Mouse (Mus musculus) liver, embryonic 14.5 days (tissue): ENCODE data around the gene Arnt2. TPM values are rescaled to one million over a fixed set of nuclear protein-coding genes. Genes with fewer than 3 reads are reported as not detected.

ENCODE experiments used
- ATAC-seq: fragments of 200-750 bp; cut with Nextera tagmentation; 2 replicates; pipeline ENCODE4 v1.8.0; 2017; ENCODE audit warnings: moderate number of reproducible peaks, mild to moderate bottlenecking, moderate library complexity; ENCODE audit not compliant: insufficient read depth
- DNase-seq, 3 experiments: peaks; one replicate each; pipeline ENCODE4 v3.0.0-alpha.2; 2012 to 2013; ENCODE audit warnings: low read depth in 3 of 3, low spot score in 3 of 3
- H3K27ac ChIP-seq: fragments of 300-500 bp; sonication (generic); 2 replicates; pipeline ENCODE4 v1.5.1; 2014; ENCODE audit warnings: moderate library complexity, mild to moderate bottlenecking, control low read depth, inconsistent platforms
- H3K27me3 ChIP-seq: fragments of 300-500 bp; sonication (generic); 2 replicates; pipeline ENCODE4 v1.6.1; 2014; ENCODE audit warnings: mild to moderate bottlenecking, low read length, moderate library complexity; ENCODE audit not compliant: control insufficient read depth, insufficient read depth
- H3K36me3 ChIP-seq: fragments of 300-500 bp; sonication (generic); replicated peaks from 2 replicates; pipeline ENCODE4 v1.6.1; 2014; ENCODE audit warnings: low read depth; ENCODE audit not compliant: control insufficient read depth, insufficient read depth
- H3K4me1 ChIP-seq, 2 experiments: fragments of 200-500 bp in 1 of 2; fragments of 300-500 bp in 1 of 2; sonication (generic) in 1 of 2; replicated peaks; 2 replicates each; pipeline ENCODE4 v1.6.1; 2012 to 2014; ENCODE audit warnings: antibody characterized with exemption in 1 of 2, inconsistent platforms in 1 of 2, low read length in 1 of 2; ENCODE audit not compliant: control insufficient read depth in 2 of 2, insufficient read depth in 2 of 2
- H3K4me2 ChIP-seq: fragments of 300-500 bp; sonication (generic); 2 replicates; pipeline ENCODE4 v1.6.1; 2014; ENCODE audit warnings: low read depth, mild to moderate bottlenecking, control low read depth, moderate library complexity
- H3K4me3 ChIP-seq, 2 experiments: fragments of 200-500 bp in 1 of 2; fragments of 300-500 bp in 1 of 2; sonication (generic) in 1 of 2; 2 replicates each; pipeline ENCODE4 v1.5.1; 2012 to 2014; ENCODE audit warnings: low read depth in 2 of 2, low read length in 2 of 2, mild to moderate bottlenecking in 2 of 2, control low read depth in 1 of 2, inconsistent platforms in 1 of 2, moderate library complexity in 1 of 2; ENCODE audit not compliant: insufficient read depth in 1 of 2
- H3K9ac ChIP-seq: fragments of 300-500 bp; sonication (generic); replicated peaks from 2 replicates; pipeline ENCODE4 v1.6.1; 2014; ENCODE audit warnings: mild to moderate bottlenecking, control low read depth, moderate library complexity
- H3K9me3 ChIP-seq: fragments of 300-500 bp; sonication (generic); 2 replicates; pipeline ENCODE4 v1.6.1; 2016; ENCODE audit warnings: low read length, mixed read lengths; ENCODE audit not compliant: control insufficient read depth
- CTCF ChIP-seq: IDR thresholded peaks from 2 replicates; pipeline ENCODE4 v1.5.1; 2016; ENCODE audit warnings: antibody characterized with exemption, low read depth, control low read depth
- EP300 ChIP-seq: IDR thresholded peaks from 2 replicates; pipeline ENCODE4 v1.6.1; 2016; ENCODE audit warnings: antibody characterized with exemption, low read depth
- WGBS: fragments of 180-500 bp; shearing (Covaris S2); extraction: QIAGEN DNeasy Blood & Tissue Kit; methylation state at CpG from one replicate; pipeline ENCODE4 v1.1.7; 2014; ENCODE audit not compliant: insufficient replicate concordance; 5-methylcytosine and 5-hydroxymethylcytosine counted together
- polyA plus RNA-seq, 2 experiments: library from polyadenylated mRNA; depleted of rRNA in 1 of 2; stranded (reverse) in 1 of 2; unstranded in 1 of 2; fragments of >200 nt; fragmentation: Nextera tagmentation in 1 of 2; extraction: Ambion mirVana in 1 of 2; gene quantifications; 2 replicates each; pipeline versions ENCODE4 v1.2.1 to v1.2.3; 2012 to 2014

The Arnt2 gene
- polyA plus RNA-seq, 2 experiments, result 0.16 to 0.39 TPM

- Histone ChIP-seq H3K27me3 (no peaks in the 10 kb centered on the region), H3K9ac (no peak overlapping the region), H3K36me3 (no peaks in the 10 kb centered on the region), H3K27ac (no peak overlapping the region), H3K4me2 (no peak overlapping the region), H3K9me3 (no peaks in the 10 kb centered on the region), H3K4me3 (no peak overlapping the region), H3K4me1 (no peaks in the 10 kb centered on the region)
- no peak for ATAC-seq
- 48% methylated on average over 8 of the region's 8 CpGs for WGBS
- DNase-seq, result no peak
- TF ChIP-seq CTCF (no peak), EP300 (no peak)
These were observed 155.1 kb downstream of the Arnt2 start for GRCm38 (mm10) chr7:84254916-84255315.

GRCm38 (mm10) chr7:84254311-84254710 lies 155.7 kb downstream of the Arnt2 start:
- no peaks in the 10 kb centered on the region for H3K36me3 ChIP-seq
- no peak overlapping the region for H3K4me2 ChIP-seq
- H3K9ac ChIP-seq, result no peak overlapping the region
- no peak overlapping the region for H3K27ac ChIP-seq
- no peak overlapping the region for H3K4me3 ChIP-seq
- no peaks in the 10 kb centered on the region for H3K4me1 ChIP-seq
- no peaks in the 10 kb centered on the region for H3K27me3 ChIP-seq
- 38% methylated on average over 3 of the region's 3 CpGs for WGBS
- no peak for TF ChIP-seq CTCF
- no peak for TF ChIP-seq EP300
- DNase-seq (no peak), ATAC-seq (no peak)
- H3K9me3 ChIP-seq, result no peaks in the 10 kb centered on the region

DNA sequence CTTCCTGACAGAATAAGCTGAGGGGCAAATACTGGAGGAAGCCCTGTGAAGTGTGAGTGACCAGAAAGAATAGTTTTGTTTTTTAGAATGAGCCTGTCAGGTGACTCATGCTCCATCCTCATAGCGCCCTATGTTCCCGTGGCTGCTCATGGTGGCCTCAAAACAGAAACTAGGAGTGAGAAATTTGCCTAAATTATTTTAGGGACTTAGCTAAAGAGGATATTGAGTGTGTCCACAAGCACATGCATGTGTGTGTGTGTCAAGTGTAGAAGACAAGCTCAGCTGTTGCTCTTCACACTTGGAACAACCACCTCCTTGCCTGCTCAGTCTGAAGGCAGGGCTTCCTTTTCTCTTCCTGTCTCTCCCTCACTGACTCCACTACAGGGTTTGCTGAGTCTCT lies 158.3 kb downstream of the Arnt2 start:
- Histone ChIP-seq H3K36me3 (no peaks in the 10 kb centered on the region), H3K4me2 (no peak overlapping the region), H3K27ac (no peak overlapping the region), H3K9me3 (no peaks in the 10 kb centered on the region), H3K4me3 (no peak overlapping the region), H3K27me3 (no peaks in the 10 kb centered on the region), H3K9ac (no peak overlapping the region), H3K4me1 (no peaks in the 10 kb centered on the region)
- DNase-seq, result no peak
- no peak for ATAC-seq
- no peak for TF ChIP-seq EP300
- no peak for TF ChIP-seq CTCF
- WGBS, result 73% methylated on average over 2 of the region's 2 CpGs

- Histone ChIP-seq H3K4me1 (no peaks in the 10 kb centered on the region), H3K36me3 (no peaks in the 10 kb centered on the region), H3K27me3 (no peaks in the 10 kb centered on the region), H3K27ac (no peak overlapping the region), H3K9ac (no peak overlapping the region), H3K9me3 (no peaks in the 10 kb centered on the region), H3K4me3 (no peak overlapping the region), H3K4me2 (no peak overlapping the region)
- 66% methylated on average over 2 of the region's 2 CpGs for WGBS
- TF ChIP-seq EP300 (no peak), CTCF (no peak)
- ATAC-seq, result no peak
- no peak for DNase-seq
These were observed 159.2 kb downstream of the Arnt2 start for GRCm38 (mm10) chr7:84250736-84251135.

DNA sequence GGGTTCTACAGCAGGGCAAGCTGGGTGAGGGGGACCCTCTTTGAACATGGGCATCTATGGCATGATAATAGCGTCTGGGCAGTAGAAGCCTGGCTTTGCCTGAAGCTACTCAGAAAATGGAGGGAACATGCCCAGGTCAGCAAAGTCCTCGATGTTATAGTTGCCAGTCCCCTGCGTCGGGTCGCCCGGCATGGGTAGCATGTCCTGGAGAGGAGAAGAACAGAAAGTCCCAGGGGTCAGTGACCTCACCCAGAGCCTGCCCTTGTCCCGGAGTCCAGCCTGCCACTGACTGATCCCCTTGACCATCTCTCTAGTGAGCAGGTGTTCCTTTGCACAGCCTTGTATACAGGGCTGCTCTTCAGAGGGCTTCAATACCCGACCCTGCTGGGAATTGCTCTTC lies 160.0 kb downstream of the Arnt2 start:
- Histone ChIP-seq H3K4me2 (no peak overlapping the region), H3K36me3 (no peaks in the 10 kb centered on the region), H3K4me1 (no peaks in the 10 kb centered on the region), H3K27ac (no peak overlapping the region), H3K27me3 (no peaks in the 10 kb centered on the region), H3K9ac (no peak overlapping the region), H3K9me3 (no peaks in the 10 kb centered on the region), H3K4me3 (no peak overlapping the region)
- DNase-seq (no peak), ATAC-seq (no peak)
- 73% methylated on average over 8 of the region's 8 CpGs for WGBS
- TF ChIP-seq CTCF (no peak), EP300 (no peak)

GRCm38 (mm10) chr7:84249381-84249780 lies 160.6 kb downstream of the Arnt2 start:
- TF ChIP-seq EP300 (no peak), CTCF (no peak)
- ATAC-seq (no peak), DNase-seq (no peak)
- no peaks in the 10 kb centered on the region for H3K27me3 ChIP-seq
- H3K27ac ChIP-seq, result no peak overlapping the region
- H3K9me3 ChIP-seq, result no peaks in the 10 kb centered on the region
- no peak overlapping the region for H3K4me2 ChIP-seq
- no peak overlapping the region for H3K4me3 ChIP-seq
- no peaks in the 10 kb centered on the region for H3K36me3 ChIP-seq
- WGBS, result 47% methylated on average over 7 of the region's 7 CpGs
- H3K4me1 ChIP-seq, result no peaks in the 10 kb centered on the region
- no peak overlapping the region for H3K9ac ChIP-seq
